Mouse (Mus musculus) layer of hippocampus, postnatal 25 days (tissue): ENCODE data around the gene Tesk1. TPM values are rescaled to one million over a fixed set of nuclear protein-coding genes. Genes with fewer than 3 reads are reported as not detected.

Source experiments
- DNase-seq, 2 experiments: peaks; one replicate each; pipeline ENCODE4 v3.0.0; 2022; ENCODE audit warnings: mixed read lengths in 2 of 2, low spot score in 1 of 2; ENCODE audit errors: extremely low spot score in 1 of 2
- total RNA-seq, 2 experiments: library from RNA; stranded (reverse); gene quantifications; 2 replicates each; pipeline ENCODE4 v1.2.3; 2021

Gene Tesk1
- 10 to 100 TPM; 74.1 to 77.6 TPM for total RNA-seq

GRCm38 (mm10) chr4:43441639-43442038 lies at the start of gene Tesk1:
TSS of gene Tesk1 (plus strand) at chr4:43441939.
- no peak for DNase-seq

GRCm38 (mm10) chr4:43394345-43394891 lies 47.3 kb upstream of the Tesk1 start:
- DNase-seq: no peak

GRCm38 (mm10) chr4:43395147-43395546 lies 46.6 kb upstream of the Tesk1 start:
- DNase-seq: no peak

- DNase-seq: no peak
Measured at GRCm38 (mm10) chr4:43395836-43396235, 45.9 kb upstream of the Tesk1 start.

DNA sequence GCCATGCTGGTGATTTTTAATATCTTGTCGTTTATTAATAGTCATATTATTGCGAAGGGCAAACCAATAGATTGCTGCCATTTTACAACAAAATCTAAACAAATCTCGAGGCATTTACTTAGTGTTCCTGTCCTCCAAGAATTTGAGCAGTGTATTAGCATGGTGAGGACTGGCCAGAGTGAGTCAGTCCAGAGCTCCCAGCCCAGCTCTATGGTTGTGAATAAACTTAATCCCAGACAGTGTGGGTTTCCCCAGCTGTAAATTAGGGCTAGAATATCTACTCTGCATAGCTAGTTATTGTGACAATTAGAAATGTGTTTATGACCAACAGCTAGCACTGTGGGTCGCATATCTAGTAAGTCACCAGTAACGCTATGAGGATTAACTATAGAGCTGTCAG lies 45.4 kb upstream of the Tesk1 start:
- DNase-seq: no peak

- DNase-seq: no peak
Measured at GRCm38 (mm10) chr4:43398014-43398413, 43.7 kb upstream of the Tesk1 start.

GRCm38 (mm10) chr4:43398829-43399331 lies 42.9 kb upstream of the Tesk1 start:
- DNase-seq: no peak

GRCm38 (mm10) chr4:43399391-43400131 lies 42.2 kb upstream of the Tesk1 start:
- DNase-seq: no peak

DNA sequence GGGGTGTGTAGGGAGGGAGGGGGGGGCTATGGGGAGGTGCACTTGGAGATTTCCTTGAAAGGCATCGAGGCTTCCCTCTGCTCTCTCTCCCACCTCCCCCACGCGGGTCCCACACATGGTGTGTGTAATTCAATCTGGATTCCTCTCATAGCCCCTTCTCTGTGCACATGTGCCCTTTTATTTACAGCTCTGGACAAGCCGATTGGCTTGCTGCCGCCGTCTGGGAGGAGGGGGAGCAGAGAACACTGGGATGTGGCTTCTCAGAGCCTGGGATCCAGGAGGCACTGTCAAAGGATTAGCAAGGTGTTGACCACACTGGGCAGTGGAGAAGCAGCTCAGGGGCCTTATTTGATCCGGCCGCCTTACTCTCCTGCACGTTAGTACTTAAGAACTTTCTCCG lies 40.8 kb upstream of the Tesk1 start:
- DNase-seq: no peak

GRCm38 (mm10) chr4:43401486-43401885 lies 40.3 kb upstream of the Tesk1 start:
- no peak for DNase-seq

DNA sequence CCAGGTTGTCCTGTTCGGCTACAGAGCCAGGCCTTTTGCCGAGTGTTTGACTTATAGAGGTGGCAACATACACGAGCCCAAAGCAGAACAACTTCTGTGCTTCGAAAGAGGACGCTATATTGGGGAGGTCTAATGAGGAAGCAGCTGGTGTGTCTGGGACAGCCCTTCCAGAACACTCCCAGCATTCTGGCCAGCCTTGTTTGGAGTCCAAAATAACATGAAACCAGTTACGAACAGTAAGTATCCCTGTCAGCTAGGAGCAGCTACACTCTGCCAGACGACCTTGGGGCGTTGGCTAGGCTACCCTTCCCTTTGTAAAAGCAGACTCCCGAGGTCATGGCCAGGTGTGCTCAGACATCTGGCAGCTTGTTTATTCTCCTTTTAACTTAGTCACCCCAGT lies 39.5 kb upstream of the Tesk1 start:
- no peak for DNase-seq

DNA sequence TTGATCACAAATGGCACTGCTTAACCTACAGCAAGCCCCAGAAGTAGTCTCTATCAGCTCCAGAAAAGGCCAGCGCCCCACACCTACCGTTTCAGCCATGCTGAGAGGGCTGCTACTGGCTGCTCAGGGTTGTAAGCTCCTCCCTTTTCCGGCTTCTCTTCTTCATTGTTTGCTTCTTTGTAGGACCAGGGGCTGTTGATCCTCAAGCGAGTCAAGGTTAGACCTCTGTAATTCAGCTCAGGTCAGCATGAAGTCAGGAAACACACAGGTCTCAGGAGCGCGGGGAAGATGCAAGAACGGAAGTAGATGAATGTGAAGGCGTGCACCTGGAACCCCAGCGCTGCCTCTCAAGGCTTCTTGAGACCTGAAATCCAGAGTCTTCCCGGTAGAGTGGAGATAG lies 37.0 kb upstream of the Tesk1 start:
- DNase-seq: no peak

- DNase-seq: peak; percentile 49 to 66
Measured at GRCm38 (mm10) chr4:43406162-43406971, 35.4 kb upstream of the Tesk1 start.

DNA sequence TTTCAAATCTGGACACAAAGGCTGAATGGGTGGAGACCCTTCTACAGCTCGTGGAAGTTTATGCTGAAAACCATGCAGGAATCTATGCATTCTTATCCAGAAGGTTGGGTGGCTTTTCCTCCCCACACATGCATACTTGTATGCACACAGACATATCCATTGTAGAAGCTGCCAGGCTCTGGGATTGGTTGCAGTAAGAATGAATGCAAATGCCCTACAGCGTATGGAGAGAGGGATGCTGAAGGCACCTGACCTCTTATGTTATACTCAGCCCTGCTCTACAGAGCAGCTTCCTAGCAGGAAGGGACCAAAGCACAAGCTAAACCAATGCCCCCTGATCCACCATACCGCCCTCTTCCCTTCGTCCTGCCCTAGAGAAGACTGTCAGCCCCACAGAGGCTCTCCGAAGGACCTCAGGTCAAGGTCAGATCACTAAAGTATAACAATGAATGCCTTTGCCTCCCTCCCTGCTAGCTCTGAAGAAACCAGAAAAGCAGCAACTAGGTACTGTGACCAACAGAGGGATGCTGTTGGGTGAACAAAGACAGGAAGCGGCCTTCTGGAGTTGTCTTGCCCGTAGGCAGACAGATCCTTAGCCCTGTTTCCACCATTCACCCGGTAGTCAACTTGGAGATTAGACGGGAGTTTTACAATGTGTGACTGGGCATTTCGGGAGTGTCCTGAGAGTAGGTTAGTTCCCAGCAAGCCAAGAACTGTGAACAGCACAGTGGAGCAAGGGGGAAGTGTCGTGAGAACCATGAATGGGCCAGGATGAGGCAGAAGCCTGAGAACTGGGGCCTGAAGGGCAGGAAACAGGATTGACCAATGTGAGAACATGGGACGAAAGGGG lies 34.4 kb upstream of the Tesk1 start:
- no peak for DNase-seq

DNA sequence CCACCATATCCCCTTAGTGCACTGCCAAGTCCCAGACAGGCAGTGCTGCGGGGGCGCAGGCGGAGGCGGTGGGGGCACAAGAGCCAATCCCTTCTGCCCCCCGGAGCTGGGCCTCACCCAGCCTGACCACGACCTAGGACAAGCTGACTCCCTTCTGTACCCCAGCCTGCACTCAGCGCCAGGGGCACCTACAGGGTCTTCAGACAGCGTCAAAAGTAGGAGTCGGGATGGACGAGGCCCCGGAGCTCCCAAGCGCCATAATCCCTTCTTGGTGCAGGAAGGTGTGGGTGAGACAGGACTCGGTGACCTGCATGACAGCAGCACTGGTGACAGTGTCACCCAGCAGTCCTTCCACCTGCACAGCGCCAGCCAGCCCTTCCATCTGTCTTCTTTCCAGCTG lies 27.0 kb upstream of the Tesk1 start:
- no peak for DNase-seq

DNA sequence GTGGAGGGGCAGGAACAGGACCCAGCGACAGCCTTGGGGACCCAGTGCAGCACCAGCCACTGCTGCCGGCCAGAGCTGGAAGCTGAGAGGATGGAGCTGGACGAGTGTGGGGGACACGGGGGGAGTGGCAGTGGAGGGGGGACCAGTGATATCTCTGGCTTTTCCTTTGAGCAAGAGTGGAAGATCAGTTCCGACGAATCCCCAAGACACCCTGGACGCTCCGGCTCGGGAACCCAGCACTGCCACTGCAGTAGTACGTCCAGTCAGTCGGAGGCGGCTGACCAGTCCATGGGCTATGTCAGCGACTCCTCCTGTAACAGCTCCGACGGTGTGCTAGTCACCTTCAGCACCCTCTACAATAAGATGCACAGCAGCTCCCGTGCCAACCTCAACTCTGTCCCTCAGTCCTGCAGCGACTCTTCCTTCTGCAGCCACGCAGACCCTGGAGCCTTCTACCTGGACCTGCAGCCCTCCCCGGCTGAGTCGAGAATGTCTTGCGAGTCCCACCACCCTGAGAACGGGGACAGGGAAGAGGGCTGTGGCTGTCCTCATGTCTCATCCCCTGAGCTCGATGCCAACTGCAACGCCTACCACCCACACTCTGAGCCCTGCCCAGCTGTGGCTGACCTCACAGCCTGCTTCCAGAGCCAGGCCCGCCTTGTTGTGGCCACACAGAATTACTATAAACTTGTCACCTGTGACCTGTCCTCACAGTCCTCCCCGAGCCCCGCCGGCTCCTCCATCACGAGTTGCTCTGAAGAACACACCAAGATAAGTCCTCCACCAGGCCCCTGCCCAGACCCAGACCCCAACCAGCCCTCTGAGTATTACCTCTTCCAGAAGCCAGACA lies 26.3 kb upstream of the Tesk1 start:
- DNase-seq: no peak

DNA sequence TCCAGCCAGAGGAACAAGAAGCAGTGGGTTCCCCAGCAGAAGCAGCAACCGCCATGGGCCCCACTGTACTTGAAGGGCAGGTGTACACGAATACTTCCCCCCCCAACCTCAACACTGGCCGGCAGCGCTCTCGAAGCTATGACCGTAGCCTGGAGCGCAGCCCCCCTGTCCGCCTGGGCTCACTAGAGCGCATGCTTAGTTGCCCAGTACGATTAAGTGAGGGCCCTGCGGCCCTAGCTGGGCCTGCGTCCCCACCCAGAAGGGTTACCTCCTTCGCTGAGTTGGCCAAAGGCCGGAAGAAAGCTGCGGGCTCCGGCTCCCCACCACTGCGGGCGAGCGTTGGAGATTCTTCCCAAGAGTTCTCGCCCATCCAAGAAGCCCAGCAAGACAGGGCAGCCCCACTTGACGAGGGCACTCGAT lies 25.7 kb upstream of the Tesk1 start:
- DNase-seq: no peak

- DNase-seq: no peak
Measured at GRCm38 (mm10) chr4:43417269-43418062, 24.3 kb upstream of the Tesk1 start.

GRCm38 (mm10) chr4:43418450-43418849 lies 23.3 kb upstream of the Tesk1 start:
- DNase-seq: no peak
